In genomic region chr17:56819694-56820111, GRCm38 (mm10) we compare ENCODE assay signal across 10 mouse cellular contexts. TPM values are rescaled to one million over a fixed set of nuclear protein-coding genes. Genes with fewer than 3 reads are reported as not detected.
DNase-seq lines count a peak whose midpoint lies in the region; ATAC-seq lines count a peak whose summit lies in the region.
"Had no signal": no experiment of that assay in that cellular context is flagged by ENCODE, and none has a peak within 500 bp of the region (broad histone marks: within the 10 kb centered on the region; RNA-seq: fewer than 3 reads in every experiment).

No protein-coding gene starts in this region.

- H3K36me3 ChIP-seq in midbrain, embryonic 11.5 days (ENCODE audit: control insufficient read depth, insufficient read depth, low read length), result no peaks in the 10 kb centered on the region; the same call in 1 of the 2 replicates
- 0 out of 2 replicates have a peak, but pooled peaks cover 3% of the 10 kb centered on the region for H3K36me3 ChIP-seq in midbrain, embryonic 10.5 days
- no peaks in the 10 kb centered on the region for H3K36me3 ChIP-seq in embryonic facial prominence, embryonic 15.5 days
- H3K36me3 ChIP-seq in liver, embryonic 16.5 days (ENCODE audit: control insufficient read depth, insufficient read depth), result no peaks in the 10 kb centered on the region

- H3K4me3 ChIP-seq in midbrain, embryonic 11.5 days (ENCODE audit: low read depth, low read length), result no peak overlapping the region
- no peak overlapping the region for H3K4me3 ChIP-seq in midbrain, embryonic 10.5 days
- H3K4me3 ChIP-seq in embryonic facial prominence, embryonic 15.5 days (replicated peaks), result no peak overlapping the region
- no peak overlapping the region for H3K4me3 ChIP-seq in liver, embryonic 16.5 days (ENCODE audit: low read depth, low read length)

- WGBS in midbrain, embryonic 11.5 days, result 74% methylated on average over 8 of the region's 8 CpGs
- 80% methylated on average over 8 of the region's 8 CpGs for WGBS in midbrain, embryonic 10.5 days
- 60% methylated on average over 8 of the region's 8 CpGs for WGBS in embryonic facial prominence, embryonic 15.5 days
- 61% methylated on average over 8 of the region's 8 CpGs for WGBS in liver, embryonic 16.5 days (ENCODE audit: insufficient replicate concordance)

- H3K27ac ChIP-seq in midbrain, embryonic 11.5 days (ENCODE audit: low read depth, low read length), result no peak overlapping the region
- no peak overlapping the region for H3K27ac ChIP-seq in midbrain, embryonic 10.5 days (replicated peaks)
- H3K27ac ChIP-seq in embryonic facial prominence, embryonic 15.5 days (replicated peaks), result peak overlapping the region; percentile 78
- peak overlapping the region; percentile 51; the same call in 1 of the 2 replicates for H3K27ac ChIP-seq in liver, embryonic 16.5 days (ENCODE audit: low read length)
- H3K27ac ChIP-seq: liver, embryonic 14.5 days had no signal

- H3K9ac ChIP-seq in midbrain, embryonic 11.5 days (ENCODE audit: low read length), result no peak overlapping the region
- no peak overlapping the region for H3K9ac ChIP-seq in embryonic facial prominence, embryonic 15.5 days
- no peak overlapping the region for H3K9ac ChIP-seq in liver, embryonic 16.5 days (ENCODE audit: low read depth, low read length)
- H3K9ac ChIP-seq: liver, embryonic 14.5 days had no signal

- no peak overlapping the region for H3K4me2 ChIP-seq in midbrain, embryonic 11.5 days
- H3K4me2 ChIP-seq in embryonic facial prominence, embryonic 15.5 days (replicated peaks), result no peak overlapping the region
- H3K4me2 ChIP-seq in liver, embryonic 16.5 days (ENCODE audit: low read depth, low read length), result no peak overlapping the region

- DNase-seq in midbrain, embryonic 11.5 days (ENCODE audit: low spot score, missing footprints), result peak; percentile 64
- DNase-seq in midbrain, embryonic 10.5 days (ENCODE audit: low spot score), result no peak
- no peak for DNase-seq in adrenal gland, postnatal 10 days
- no peak for DNase-seq in frontal cortex, postnatal 14 days (ENCODE audit: low spot score in 2 of 2)
- no peak for DNase-seq in ovary, adult 18-20 months (ENCODE audit: low spot score)

- peaks cover 16% of the 10 kb centered on the region for H3K4me1 ChIP-seq in midbrain, embryonic 11.5 days (ENCODE audit: control insufficient read depth, insufficient read depth, low read length)
- H3K4me1 ChIP-seq in midbrain, embryonic 10.5 days, result peaks cover 45% of the 10 kb centered on the region
- H3K4me1 ChIP-seq in embryonic facial prominence, embryonic 15.5 days, result peaks cover 7% of the 10 kb centered on the region
- peaks cover 19% of the 10 kb centered on the region for H3K4me1 ChIP-seq in liver, embryonic 16.5 days (ENCODE audit: control insufficient read depth, low read depth, low read length)

- no peaks in the 10 kb centered on the region for H3K9me3 ChIP-seq in midbrain, embryonic 11.5 days (ENCODE audit: control insufficient read depth, low read length)
- H3K9me3 ChIP-seq in midbrain, embryonic 10.5 days (replicated peaks), result no peaks in the 10 kb centered on the region
- H3K9me3 ChIP-seq in embryonic facial prominence, embryonic 15.5 days (replicated peaks), result no peaks in the 10 kb centered on the region
- no peaks in the 10 kb centered on the region for H3K9me3 ChIP-seq in liver, embryonic 16.5 days (replicated peaks; ENCODE audit: control insufficient read depth, low read length)

- no peak for ATAC-seq in midbrain, embryonic 11.5 days (ENCODE audit: low FRiP score)
- peak; percentile 56; the same call in 1 of the 2 replicates for ATAC-seq in embryonic facial prominence, embryonic 15.5 days (ENCODE audit: insufficient number of reproducible peaks, low FRiP score, low TSS enrichment, low read depth)
- ATAC-seq in liver, embryonic 16.5 days (ENCODE audit: low read depth), result no peak
- peak; percentile 66 for ATAC-seq in neutrophil, adult 5-6 weeks (ENCODE audit: extremely low read depth, insufficient number of reproducible peaks, low FRiP score, poor library complexity, severe bottlenecking)

- peaks cover 3% of the 10 kb centered on the region for H3K27me3 ChIP-seq in midbrain, embryonic 11.5 days (ENCODE audit: control insufficient read depth, insufficient read depth, low read length)
- H3K27me3 ChIP-seq in midbrain, embryonic 10.5 days (ENCODE audit: low read depth, poor library complexity, severe bottlenecking), result peaks cover 18% of the 10 kb centered on the region; the same call in 1 of the 2 replicates
- H3K27me3 ChIP-seq in embryonic facial prominence, embryonic 15.5 days, result no peaks in the 10 kb centered on the region
- no peaks in the 10 kb centered on the region for H3K27me3 ChIP-seq in liver, embryonic 16.5 days (ENCODE audit: control insufficient read depth, insufficient read depth, low read depth, low read length)

RNA-seq across cellular contexts. Expression of gene Rfx2, which starts 11.1 kb away (rescaled TPM):
- polyA plus RNA-seq in midbrain, embryonic 11.5 days (2014; fragmentation: Nextera tagmentation; extraction: Ambion mirVana), result 4.6 and 4.8 TPM in 2 replicates
- 9.8 TPM in 2 replicates for polyA plus RNA-seq in midbrain, embryonic 10.5 days (2016; fragmentation: Nextera tagmentation; extraction: Ambion mirVana)
- polyA plus RNA-seq in embryonic facial prominence, embryonic 15.5 days (2015; fragmentation: Nextera tagmentation; extraction: Ambion mirVana), result 7.5 and 9.9 TPM in 2 replicates
- polyA plus RNA-seq in liver, embryonic 16.5 days (2015; fragmentation: Nextera tagmentation; extraction: Ambion mirVana), result 12.4 and 12.6 TPM in 2 replicates
- 8.6 and 11.1 TPM in 2 replicates for total RNA-seq in neutrophil, adult 5-6 weeks (2017)
- total RNA-seq in adrenal gland, postnatal 10 days (2021), result 1 to 10 TPM; 5.5 to 5.7 TPM

RNA-seq across cellular contexts. Expression of gene Prr22, which starts 49.7 kb away (rescaled TPM):
- 0.54 and 1.0 TPM in 2 replicates for polyA plus RNA-seq in midbrain, embryonic 11.5 days (2014; fragmentation: Nextera tagmentation; extraction: Ambion mirVana)
- polyA plus RNA-seq in midbrain, embryonic 10.5 days (2016; fragmentation: Nextera tagmentation; extraction: Ambion mirVana), result 1.5 and 2.2 TPM in 2 replicates
- polyA plus RNA-seq in embryonic facial prominence, embryonic 15.5 days (2015; fragmentation: Nextera tagmentation; extraction: Ambion mirVana), result 0.49 and 1.2 TPM in 2 replicates
- 0.42 and 0.44 TPM in 2 replicates for polyA plus RNA-seq in liver, embryonic 16.5 days (2015; fragmentation: Nextera tagmentation; extraction: Ambion mirVana)
- total RNA-seq in neutrophil, adult 5-6 weeks (2017), result 0.25 and 0.58 TPM in 2 replicates
- under 1 TPM; 0.27 to 0.42 TPM for total RNA-seq in adrenal gland, postnatal 10 days (2021)

RNA-seq across cellular contexts. Expression of gene Acsbg2, which starts 54.5 kb away (rescaled TPM):
- polyA plus RNA-seq in midbrain, embryonic 11.5 days (2014; fragmentation: Nextera tagmentation; extraction: Ambion mirVana), result not detected in 2 replicates
- not detected in 2 replicates for polyA plus RNA-seq in midbrain, embryonic 10.5 days (2016; fragmentation: Nextera tagmentation; extraction: Ambion mirVana)
- 0.16 TPM in 1 of 2 replicates, not detected in the other for polyA plus RNA-seq in embryonic facial prominence, embryonic 15.5 days (2015; fragmentation: Nextera tagmentation; extraction: Ambion mirVana)
- polyA plus RNA-seq in liver, embryonic 16.5 days (2015; fragmentation: Nextera tagmentation; extraction: Ambion mirVana), result not detected in 2 replicates
- not detected in 2 replicates for total RNA-seq in neutrophil, adult 5-6 weeks (2017)
- under 1 TPM in 1 of 2 experiments, not detected in 1; 0.12 TPM for total RNA-seq in adrenal gland, postnatal 10 days (2021)
- polyA plus RNA-seq: embryonic facial prominence, embryonic 11.5 days; liver, embryonic 14.5 days had no signal

RNA-seq across cellular contexts. Expression of gene Dus3l, which starts 55.1 kb away (rescaled TPM):
- polyA plus RNA-seq in midbrain, embryonic 11.5 days (2014; fragmentation: Nextera tagmentation; extraction: Ambion mirVana), result 31.5 and 34.6 TPM in 2 replicates
- polyA plus RNA-seq in midbrain, embryonic 10.5 days (2016; fragmentation: Nextera tagmentation; extraction: Ambion mirVana), result 44.7 and 45.6 TPM in 2 replicates
- 44.4 and 47.8 TPM in 2 replicates for polyA plus RNA-seq in embryonic facial prominence, embryonic 15.5 days (2015; fragmentation: Nextera tagmentation; extraction: Ambion mirVana)
- 11.4 and 12.2 TPM in 2 replicates for polyA plus RNA-seq in liver, embryonic 16.5 days (2015; fragmentation: Nextera tagmentation; extraction: Ambion mirVana)
- 25.9 and 27.0 TPM in 2 replicates for total RNA-seq in neutrophil, adult 5-6 weeks (2017)
- total RNA-seq in adrenal gland, postnatal 10 days (2021), result 10 to 100 TPM; 27.6 to 34.5 TPM

RNA-seq across cellular contexts. Expression of gene 1700061G19Rik, which starts 55.6 kb away (rescaled TPM):
- polyA plus RNA-seq in midbrain, embryonic 11.5 days (2014; fragmentation: Nextera tagmentation; extraction: Ambion mirVana), result 0.11 and 0.25 TPM in 2 replicates
- polyA plus RNA-seq in midbrain, embryonic 10.5 days (2016; fragmentation: Nextera tagmentation; extraction: Ambion mirVana), result 0.48 and 0.66 TPM in 2 replicates
- 0.27 and 0.29 TPM in 2 replicates for polyA plus RNA-seq in embryonic facial prominence, embryonic 15.5 days (2015; fragmentation: Nextera tagmentation; extraction: Ambion mirVana)
- polyA plus RNA-seq in liver, embryonic 16.5 days (2015; fragmentation: Nextera tagmentation; extraction: Ambion mirVana), result 0.02 and 0.05 TPM in 2 replicates
- not detected in 2 replicates for total RNA-seq in neutrophil, adult 5-6 weeks (2017)
- total RNA-seq in adrenal gland, postnatal 10 days (2021), result 1 to 10 TPM; 1.2 to 2.6 TPM

Comparison
In these comparisons a context has a peak if more than half of its experiments do, and no peak if none do; other contexts are left out.
1. ATAC-seq: peak in embryonic facial prominence, embryonic 15.5 days (single experiment) and neutrophil, adult 5-6 weeks (single experiment); none in midbrain, embryonic 11.5 days (single experiment) and liver, embryonic 16.5 days (single experiment).
2. H3K27ac ChIP-seq: peak in embryonic facial prominence, embryonic 15.5 days (single experiment) and liver, embryonic 16.5 days (single experiment); none in midbrain, embryonic 11.5 days (single experiment) and midbrain, embryonic 10.5 days (single experiment).